Mouse (Mus musculus) liver, embryonic 12.5 days (tissue): ENCODE measurements at regions not wholly inside any gene's neighbourhood (a gene's known extent, or its start where the extent isn't known, plus 50 kb on each side); places are given as distances from the start of the nearest gene placed in this dataset.
"Not testable (repeated sequence)": the region's sequence is repeated elsewhere in the genome, so short reads cannot be mapped to it uniquely, and the experiment has no call there.

Source experiments
- ATAC-seq: fragments of 200-750 bp; cut with Nextera tagmentation; 2 replicates; pipeline ENCODE4 v1.8.0; 2017; ENCODE audit warnings: moderate number of reproducible peaks, mild to moderate bottlenecking, moderate library complexity
- H3K27ac ChIP-seq: fragments of 300-500 bp; sonication (generic); 2 replicates; pipeline ENCODE4 v1.5.1; 2016; ENCODE audit warnings: mild to moderate bottlenecking
- H3K27me3 ChIP-seq: fragments of 300-500 bp; sonication (generic); replicated peaks from 2 replicates; pipeline ENCODE4 v1.6.1; 2016; ENCODE audit warnings: mild to moderate bottlenecking, moderate library complexity
- H3K36me3 ChIP-seq: fragments of 300-500 bp; sonication (generic); 2 replicates; pipeline ENCODE4 v1.6.1; 2016; ENCODE audit warnings: mild to moderate bottlenecking, moderate library complexity
- H3K4me1 ChIP-seq: fragments of 300-500 bp; sonication (generic); 2 replicates; pipeline ENCODE4 v1.6.1; 2016
- H3K4me2 ChIP-seq: fragments of 300-500 bp; sonication (generic); 2 replicates; pipeline ENCODE4 v1.6.1; 2016; ENCODE audit warnings: mild to moderate bottlenecking, moderate library complexity
- H3K4me3 ChIP-seq: fragments of 300-500 bp; sonication (generic); 2 replicates; pipeline ENCODE4 v1.5.1; 2016; ENCODE audit warnings: mild to moderate bottlenecking, moderate library complexity
- H3K9ac ChIP-seq: fragments of 300-500 bp; sonication (generic); 2 replicates; pipeline ENCODE4 v1.6.1; 2016; ENCODE audit warnings: mild to moderate bottlenecking, moderate library complexity
- H3K9me3 ChIP-seq: fragments of 300-500 bp; sonication (generic); replicated peaks from 2 replicates; pipeline ENCODE4 v1.6.1; 2016; ENCODE audit warnings: mild to moderate bottlenecking, moderate library complexity
- WGBS: fragments of 180-500 bp; shearing (Covaris S2); methylation state at CpG from one replicate; pipeline ENCODE4 v1.1.7; 2016; ENCODE audit not compliant: insufficient replicate concordance; 5-methylcytosine and 5-hydroxymethylcytosine counted together

DNA sequence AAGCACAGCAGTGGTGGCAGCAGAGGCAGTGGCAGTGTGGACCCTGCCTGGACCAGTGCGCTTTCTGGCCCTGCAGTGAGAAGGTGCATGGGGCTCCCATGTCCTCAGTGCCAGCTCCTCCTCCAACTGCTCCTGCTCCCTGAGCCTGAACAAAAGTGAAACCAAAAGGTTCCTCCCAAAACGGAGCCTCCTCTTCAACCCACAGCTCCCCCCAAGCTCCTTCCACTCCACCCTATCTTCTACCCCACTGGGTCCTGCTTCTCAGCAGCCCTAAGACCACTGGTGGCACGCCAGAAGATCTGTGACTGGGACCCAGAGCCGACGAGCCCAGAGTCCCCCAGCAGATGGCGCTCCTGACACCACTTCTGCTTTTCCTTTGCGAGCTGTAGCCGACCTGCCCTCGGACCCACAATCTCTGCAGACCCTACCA is 63.5 kb upstream of the Fcho1 start:
- ATAC-seq, H3K9me3 ChIP-seq, H3K4me3 ChIP-seq, H3K9ac ChIP-seq, H3K27ac ChIP-seq, H3K27me3 ChIP-seq, H3K4me2 ChIP-seq, H3K36me3 ChIP-seq, H3K4me1 ChIP-seq: not testable (repeated sequence)
- 0% methylated on average over 4 of the region's 9 CpGs for WGBS

DNA sequence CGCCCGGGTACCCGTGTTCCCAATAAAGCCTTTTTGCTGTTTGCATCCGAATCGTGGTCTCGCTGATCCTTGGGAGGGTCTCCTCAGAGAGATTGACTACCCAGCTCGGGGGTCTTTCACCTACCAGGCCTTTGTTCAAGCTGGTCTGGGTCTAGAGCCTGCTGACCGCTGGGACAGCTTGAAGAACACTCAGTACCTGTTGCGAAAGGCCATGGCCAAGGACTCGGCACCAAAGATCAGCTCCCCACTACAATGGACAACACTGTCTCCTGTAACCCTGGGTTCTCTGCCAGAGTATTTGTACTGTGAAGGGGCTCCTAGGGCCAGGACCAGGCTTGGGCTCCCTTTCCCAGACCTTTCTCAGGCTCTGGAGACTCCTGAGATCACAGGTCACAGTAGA is 55.1 kb upstream of the Fcho1 start:
- not testable (repeated sequence) for H3K27ac ChIP-seq, H3K9me3 ChIP-seq, H3K9ac ChIP-seq, H3K36me3 ChIP-seq, H3K4me3 ChIP-seq, ATAC-seq, H3K4me2 ChIP-seq, H3K4me1 ChIP-seq, H3K27me3 ChIP-seq
- 74% methylated on average over 10 of the region's 10 CpGs for WGBS

DNA sequence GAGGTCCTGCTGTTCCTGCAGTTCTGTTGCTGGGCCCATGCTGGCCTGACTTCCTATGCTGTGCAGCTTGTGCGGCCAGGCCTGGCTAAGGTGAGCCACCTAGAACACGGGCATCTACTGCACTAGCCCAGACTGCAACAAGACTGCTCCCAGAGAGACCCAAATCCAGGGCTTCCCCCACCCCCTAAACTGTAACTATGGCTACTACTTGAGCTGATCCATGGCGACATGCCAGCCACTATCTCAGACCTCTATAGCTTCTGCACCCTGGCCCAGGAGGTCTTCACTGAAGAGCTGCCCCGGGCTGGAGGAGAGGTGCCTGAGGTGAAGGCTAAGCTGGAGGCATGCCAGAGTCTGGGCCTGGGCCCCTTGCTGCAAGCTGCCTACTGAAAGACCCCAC is 54.3 kb upstream of the Fcho1 start:
- H3K27me3 ChIP-seq, ATAC-seq, H3K9me3 ChIP-seq, H3K4me3 ChIP-seq, H3K36me3 ChIP-seq, H3K4me1 ChIP-seq, H3K9ac ChIP-seq, H3K4me2 ChIP-seq, H3K27ac ChIP-seq: not testable (repeated sequence)
- WGBS: 68% methylated on average over 3 of the region's 4 CpGs

DNA sequence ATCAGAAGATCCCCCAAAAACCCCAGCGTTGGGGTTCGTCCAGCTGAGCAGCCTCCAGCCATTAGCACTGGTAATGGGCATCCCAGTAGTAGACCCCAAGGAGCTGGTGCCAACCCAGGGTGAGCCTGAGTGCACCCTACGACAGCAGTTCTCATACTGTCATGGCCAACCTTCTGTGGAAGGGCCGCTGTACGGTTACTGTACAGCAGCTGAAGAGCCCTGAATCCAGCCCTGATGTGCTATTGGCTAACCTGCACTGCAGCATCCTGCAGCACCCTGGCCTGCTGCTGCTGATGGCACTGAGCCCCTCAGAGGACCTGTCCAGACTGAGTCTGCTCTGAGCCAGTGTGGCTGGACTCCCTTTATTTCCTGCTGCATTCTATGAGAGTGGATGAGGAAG is 53.9 kb upstream of the Fcho1 start:
- not testable (repeated sequence) for H3K4me3 ChIP-seq, H3K4me1 ChIP-seq, H3K9ac ChIP-seq, H3K27me3 ChIP-seq, ATAC-seq, H3K27ac ChIP-seq, H3K4me2 ChIP-seq, H3K36me3 ChIP-seq, H3K9me3 ChIP-seq
- WGBS: 85% methylated on average over 5 of the region's 5 CpGs

DNA sequence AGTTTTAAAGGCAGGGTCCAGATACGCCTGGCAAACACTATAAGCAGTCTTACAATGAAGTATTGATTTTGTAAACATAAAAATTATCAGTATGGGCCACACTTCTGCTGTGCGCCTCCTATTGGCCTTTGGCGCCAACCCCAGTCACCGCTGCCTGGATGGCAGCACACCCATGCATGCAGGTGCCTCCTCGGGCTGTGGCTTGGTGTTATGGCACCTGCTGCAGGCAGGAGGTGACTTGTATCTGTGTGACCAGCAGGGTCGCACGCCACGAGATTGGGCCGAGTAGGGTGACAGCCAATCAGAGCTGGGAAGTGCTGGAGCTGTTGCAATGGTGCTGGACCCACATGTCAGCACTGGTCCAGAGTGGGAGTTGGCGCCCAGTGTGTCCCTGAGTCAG is 53.4 kb upstream of the Fcho1 start:
- no peak for ATAC-seq
- H3K27ac ChIP-seq: no peak overlapping the region
- H3K9ac ChIP-seq: no peak overlapping the region
- no peaks in the 10 kb centered on the region for H3K9me3 ChIP-seq
- H3K4me2 ChIP-seq: no peak overlapping the region
- 73% methylated on average over 10 of the region's 10 CpGs for WGBS
- no peaks in the 10 kb centered on the region for H3K36me3 ChIP-seq
- H3K4me3 ChIP-seq: no peak overlapping the region
- no peaks in the 10 kb centered on the region for H3K4me1 ChIP-seq
- no peaks in the 10 kb centered on the region for H3K27me3 ChIP-seq
